Mouse (Mus musculus): ENCODE measurements around the gene Wdr72. TPM values are rescaled to one million over a fixed set of nuclear protein-coding genes. Genes with fewer than 3 reads are reported as not detected.

The Wdr72 gene
- total RNA-seq (2014; rRNA removed; ENCODE audit: low replicate concordance) = 1.7 and 2.7 TPM in 2 replicates
- polyA plus RNA-seq (2015; fragmentation: Nextera tagmentation; extraction: Ambion mirVana) = 1.9 and 2.4 TPM in 2 replicates

DNA sequence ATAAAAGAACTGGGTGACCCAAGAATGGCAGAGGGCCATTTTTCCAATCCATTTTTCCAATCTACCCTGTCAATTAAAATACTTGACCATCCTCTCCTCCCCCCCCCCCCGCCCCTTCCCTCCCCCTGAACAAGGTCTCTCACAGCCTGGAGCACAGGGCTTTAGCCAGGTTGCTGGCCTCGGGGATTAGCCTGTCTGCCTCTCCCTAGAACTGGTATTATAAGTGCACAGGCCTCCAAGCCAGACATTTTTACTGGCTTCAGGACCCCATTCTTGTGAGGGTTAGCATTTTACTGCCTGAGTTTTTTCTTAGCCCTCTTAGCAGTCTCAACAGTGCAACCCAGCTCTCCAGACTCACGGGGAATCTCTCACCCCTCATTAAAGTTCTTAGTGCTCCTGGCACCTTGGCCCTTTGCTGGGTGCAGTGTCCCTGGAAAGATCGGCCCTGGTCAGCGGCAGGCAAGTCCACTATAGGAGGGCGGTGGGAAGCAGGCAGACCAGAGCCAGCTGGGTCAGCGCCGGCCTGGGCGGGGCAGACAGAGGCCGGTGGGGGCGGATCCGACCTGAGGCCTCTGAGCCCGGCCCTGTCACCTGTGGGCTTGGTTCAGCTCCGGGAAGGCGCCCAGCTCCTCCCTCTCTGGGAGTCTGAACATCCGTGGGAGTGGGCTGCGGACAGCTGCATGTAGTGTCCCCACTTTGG, at the start of gene Wdr72:
Wdr72 (plus strand) TSS at position 596 of the 700 bp plus-strand sequence.
- no peaks in the 10 kb centered on the region for H3K4me1 ChIP-seq (ENCODE audit: control insufficient read depth, insufficient read depth)
- H3K9me3 ChIP-seq (replicated peaks; ENCODE audit: control insufficient read depth, low read length) = no peaks in the 10 kb centered on the region
- H3K27ac ChIP-seq (ENCODE audit: low read depth) = no peak within 1 kb of the TSS
- 4% methylated on average over 16 of the region's 17 CpGs for WGBS
- no peaks in the 10 kb centered on the region for H3K36me3 ChIP-seq (replicated peaks; ENCODE audit: control insufficient read depth, insufficient read depth, low read length)
- H3K4me2 ChIP-seq (ENCODE audit: low read depth, low read length) = peak within 1 kb of the TSS; percentile 70
- no peaks in the 10 kb centered on the region for H3K27me3 ChIP-seq (ENCODE audit: control insufficient read depth, insufficient read depth, low read length)
- H3K9ac ChIP-seq (replicated peaks; ENCODE audit: low read depth, low read length) = 0 out of 2 replicates have a peak within 1 kb of the TSS, but pooled peaks have one; percentile 38
- H3K4me3 ChIP-seq (ENCODE audit: low read depth, low read length) = peak within 1 kb of the TSS; percentile 45
- TF ChIP-seq EP300 (IDR thresholded peaks at IDR 0.05; ENCODE audit: low read depth) = no peak
- no peak for TF ChIP-seq CTCF (IDR thresholded peaks at IDR 0.05; ENCODE audit: low read depth)
- DNase-seq (ENCODE audit: low spot score) (no peak), ATAC-seq (ENCODE audit: insufficient read depth, low read depth) (peak; percentile 49; the same call in 1 of the 2 replicates)

- WGBS = 84% methylated on average over 3 of the region's 3 CpGs
- H3K36me3 ChIP-seq (replicated peaks; ENCODE audit: control insufficient read depth, insufficient read depth, low read length) = no peaks in the 10 kb centered on the region
- no peaks in the 10 kb centered on the region for H3K9me3 ChIP-seq (replicated peaks; ENCODE audit: control insufficient read depth, low read length)
- H3K27me3 ChIP-seq (ENCODE audit: control insufficient read depth, insufficient read depth, low read length) = no peaks in the 10 kb centered on the region
- ATAC-seq (ENCODE audit: insufficient read depth, low read depth) = no peak
- no peak for DNase-seq (ENCODE audit: low spot score)
- TF ChIP-seq EP300 (IDR thresholded peaks at IDR 0.05; ENCODE audit: low read depth) (no peak), CTCF (IDR thresholded peaks at IDR 0.05; ENCODE audit: low read depth) (peak; percentile 30)
- no peaks in the 10 kb centered on the region for H3K4me1 ChIP-seq (ENCODE audit: control insufficient read depth, insufficient read depth)
- H3K27ac ChIP-seq (ENCODE audit: low read depth) = no peak overlapping the region
- H3K4me3 ChIP-seq (ENCODE audit: low read depth, low read length) = no peak overlapping the region
- no peak overlapping the region for H3K9ac ChIP-seq (replicated peaks; ENCODE audit: low read depth, low read length)
- H3K4me2 ChIP-seq (ENCODE audit: low read depth, low read length) = no peak overlapping the region
These were observed 43.9 kb upstream of the Wdr72 start for GRCm38 (mm10) chr9:74066278-74066677.

- Histone ChIP-seq H3K4me2 (ENCODE audit: low read depth, low read length) (no peak overlapping the region), H3K4me1 (ENCODE audit: control insufficient read depth, insufficient read depth) (no peaks in the 10 kb centered on the region), H3K27me3 (ENCODE audit: control insufficient read depth, insufficient read depth, low read length) (no peaks in the 10 kb centered on the region), H3K27ac (ENCODE audit: low read depth) (no peak overlapping the region), H3K9ac (replicated peaks; ENCODE audit: low read depth, low read length) (no peak overlapping the region), H3K36me3 (replicated peaks; ENCODE audit: control insufficient read depth, insufficient read depth, low read length) (no peaks in the 10 kb centered on the region), H3K9me3 (replicated peaks; ENCODE audit: control insufficient read depth, low read length) (no peaks in the 10 kb centered on the region), H3K4me3 (ENCODE audit: low read depth, low read length) (no peak overlapping the region)
- WGBS = 54% methylated on average over 10 of the region's 10 CpGs
- ATAC-seq (ENCODE audit: insufficient read depth, low read depth) = no peak
- no peak for TF ChIP-seq EP300 (IDR thresholded peaks at IDR 0.05; ENCODE audit: low read depth)
- no peak for TF ChIP-seq CTCF (IDR thresholded peaks at IDR 0.05; ENCODE audit: low read depth)
- no peak for DNase-seq (ENCODE audit: low spot score)
These were observed 43.4 kb upstream of the Wdr72 start for GRCm38 (mm10) chr9:74066766-74067165.

DNA sequence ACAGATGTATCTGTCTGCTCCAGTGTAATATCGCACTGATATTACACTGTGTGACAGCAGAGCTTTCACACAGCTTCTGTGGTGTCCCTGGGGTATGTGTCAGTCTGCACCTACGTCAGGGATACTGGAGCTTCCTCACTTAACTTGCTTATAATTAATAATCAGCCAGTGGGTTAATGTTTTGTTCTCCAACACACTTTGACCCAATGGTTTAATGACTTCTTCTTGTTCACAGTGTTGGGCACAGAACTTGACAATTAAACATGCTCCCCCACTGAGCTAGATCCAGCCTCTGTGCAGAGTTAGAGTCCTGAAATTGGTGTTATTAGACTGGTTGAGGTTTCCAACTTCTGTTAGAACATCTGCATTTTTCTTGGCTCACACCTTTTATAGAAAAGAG, 34.2 kb upstream of the Wdr72 start:
- Histone ChIP-seq H3K9ac (replicated peaks; ENCODE audit: low read depth, low read length) (no peak overlapping the region), H3K4me3 (ENCODE audit: low read depth, low read length) (no peak overlapping the region), H3K27me3 (ENCODE audit: control insufficient read depth, insufficient read depth, low read length) (no peaks in the 10 kb centered on the region), H3K27ac (ENCODE audit: low read depth) (no peak overlapping the region), H3K9me3 (replicated peaks; ENCODE audit: control insufficient read depth, low read length) (no peaks in the 10 kb centered on the region), H3K4me2 (ENCODE audit: low read depth, low read length) (no peak overlapping the region), H3K36me3 (replicated peaks; ENCODE audit: control insufficient read depth, insufficient read depth, low read length) (no peaks in the 10 kb centered on the region), H3K4me1 (ENCODE audit: control insufficient read depth, insufficient read depth) (no peaks in the 10 kb centered on the region)
- DNase-seq (ENCODE audit: low spot score) = no peak
- TF ChIP-seq CTCF (IDR thresholded peaks at IDR 0.05; ENCODE audit: low read depth) (no peak), EP300 (IDR thresholded peaks at IDR 0.05; ENCODE audit: low read depth) (no peak)
- ATAC-seq (ENCODE audit: insufficient read depth, low read depth) = no peak
- WGBS = 81% methylated on average over 2 of the region's 2 CpGs

DNA sequence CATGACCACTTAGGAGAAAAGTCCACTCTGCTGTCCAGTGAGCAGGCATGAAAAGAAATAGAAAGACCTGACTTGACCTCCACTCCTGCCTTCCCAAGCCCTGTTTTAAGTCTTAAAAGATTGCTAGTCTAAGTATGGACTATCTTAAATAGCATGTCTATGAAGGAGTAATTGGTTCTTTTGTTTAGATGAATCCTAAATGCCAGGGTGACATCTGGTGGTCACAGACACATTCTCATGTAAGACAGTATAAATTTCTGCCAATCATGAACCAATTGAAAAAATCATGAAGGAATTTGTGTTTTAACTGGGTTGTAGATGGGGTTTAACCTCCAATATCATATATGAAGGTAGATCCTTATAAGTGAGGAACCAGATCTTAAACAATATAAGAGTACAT, 31.7 kb upstream of the Wdr72 start:
- ATAC-seq (ENCODE audit: insufficient read depth, low read depth) (no peak), DNase-seq (ENCODE audit: low spot score) (peak; percentile 15)
- H3K27me3 ChIP-seq (ENCODE audit: control insufficient read depth, insufficient read depth, low read length) = no peaks in the 10 kb centered on the region
- no peaks in the 10 kb centered on the region for H3K9me3 ChIP-seq (replicated peaks; ENCODE audit: control insufficient read depth, low read length)
- no peak overlapping the region for H3K9ac ChIP-seq (replicated peaks; ENCODE audit: low read depth, low read length)
- no peak overlapping the region for H3K27ac ChIP-seq (ENCODE audit: low read depth)
- H3K4me1 ChIP-seq (ENCODE audit: control insufficient read depth, insufficient read depth) = no peaks in the 10 kb centered on the region
- H3K4me3 ChIP-seq (ENCODE audit: low read depth, low read length) = no peak overlapping the region
- no peak for TF ChIP-seq EP300 (IDR thresholded peaks at IDR 0.05; ENCODE audit: low read depth)
- peak; percentile 46 for TF ChIP-seq CTCF (IDR thresholded peaks at IDR 0.05; ENCODE audit: low read depth)
- H3K36me3 ChIP-seq (replicated peaks; ENCODE audit: control insufficient read depth, insufficient read depth, low read length) = no peaks in the 10 kb centered on the region
- no peak overlapping the region for H3K4me2 ChIP-seq (ENCODE audit: low read depth, low read length)
